Mouse (Mus musculus) testis, adult 10 weeks (tissue): Measurements from ENCODE around the gene Rtl4. TPM values are rescaled to one million over a fixed set of nuclear protein-coding genes. Genes with fewer than 3 reads are reported as not detected.

Source experiments
- polyA plus RNA-seq: library from polyadenylated mRNA; stranded (reverse); fragments of 350-450 nt; fragmentation: Illumina TruSeq; extraction: RNeasy Lipid Tissue Mini Kit (QIAGEN cat#74804); gene quantifications from one replicate; pipeline ENCODE4 v1.2.3, GENCODE M21; 2014; ENCODE audit warnings: low read depth, low replicate concordance

Rtl4 gene
- polyA plus RNA-seq = 4.7 TPM

DNA sequence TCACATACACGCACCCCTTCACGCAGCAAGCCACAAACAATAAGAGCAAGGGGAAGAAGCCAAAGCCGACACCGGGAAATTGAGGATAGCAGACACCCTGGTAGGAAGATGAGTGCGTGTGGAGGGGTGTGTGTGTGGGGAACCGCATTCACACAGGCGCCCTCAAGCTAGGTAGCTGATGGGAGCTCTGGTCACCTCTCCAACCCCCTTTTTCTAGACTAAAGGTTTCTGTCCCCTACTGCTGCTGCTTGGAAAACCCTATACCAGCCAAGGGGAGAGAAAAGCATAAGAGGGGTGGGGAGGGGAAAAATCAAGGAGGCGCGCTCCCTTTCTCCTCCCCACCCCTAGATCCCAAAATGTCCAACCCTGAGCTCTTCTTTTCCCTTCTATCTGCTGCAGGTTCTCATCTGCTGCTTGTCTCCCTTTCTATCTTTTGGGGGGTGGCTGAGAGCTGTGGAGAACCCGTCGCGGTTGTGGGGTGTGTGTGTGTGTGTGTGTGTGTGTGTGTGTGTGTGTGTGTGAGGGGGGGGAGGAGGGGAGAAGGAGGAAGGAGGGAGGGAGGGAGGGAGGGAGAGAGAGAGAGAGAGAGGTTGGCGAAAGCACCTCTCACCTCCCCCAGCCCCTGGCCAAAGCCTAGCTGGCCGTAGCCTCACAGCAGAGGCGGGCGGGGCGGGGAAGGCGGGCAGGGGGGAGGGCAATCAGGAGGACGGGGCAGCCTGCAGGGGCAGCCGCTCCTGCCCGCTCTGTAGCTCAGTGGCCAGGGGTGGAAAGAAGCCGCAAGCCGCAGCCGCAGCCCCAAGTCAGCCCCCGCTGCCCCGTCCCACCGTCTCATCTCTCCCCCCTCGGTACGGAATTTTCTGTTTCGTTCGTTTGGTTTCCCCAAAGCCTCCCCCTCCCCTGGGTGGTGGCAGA, at the start of gene Rtl4:
Gene Rtl4 (plus strand): TSS at position 701 of the 912 bp plus-strand sequence.

DNA sequence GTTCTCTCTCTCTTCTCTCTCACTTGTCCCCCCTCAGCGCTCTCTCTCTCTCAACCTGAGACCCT, 733 bp upstream of the Rtl4 start, which contains the start of gene Trpc5:
Gene Trpc5 (minus strand): TSS at position 39 of the 65 bp plus-strand sequence.

Other genes starting within 250 kb of the Rtl4 start
- 46.0 TPM for gene Trpc5os, start 232.3 kb upstream of the Rtl4 start, polyA plus RNA-seq
- not detected for gene Trpc5, start 727 bp upstream of the Rtl4 start, polyA plus RNA-seq